Mouse (Mus musculus) erythroblast, embryonic 14.5 days (primary cell): ENCODE results near the gene Bmpr1b.

Experiments
- GATA1 ChIP-seq: IDR thresholded peaks from 2 replicates; pipeline ENCODE4 v1.6.1; 2012; ENCODE audit warnings: low read length, inconsistent platforms, mixed read lengths
- TAL1 ChIP-seq: IDR thresholded peaks from 3 replicates; pipeline ENCODE4 v1.6.1; 2012; ENCODE audit warnings: low read length, inconsistent platforms, mixed read lengths

GRCm38 (mm10) chr3:142124255-142124654, 45.0 kb downstream of the Bmpr1b start:
- TF ChIP-seq TAL1 (no peak), GATA1 (no peak)
